In the genomic region with DNA sequence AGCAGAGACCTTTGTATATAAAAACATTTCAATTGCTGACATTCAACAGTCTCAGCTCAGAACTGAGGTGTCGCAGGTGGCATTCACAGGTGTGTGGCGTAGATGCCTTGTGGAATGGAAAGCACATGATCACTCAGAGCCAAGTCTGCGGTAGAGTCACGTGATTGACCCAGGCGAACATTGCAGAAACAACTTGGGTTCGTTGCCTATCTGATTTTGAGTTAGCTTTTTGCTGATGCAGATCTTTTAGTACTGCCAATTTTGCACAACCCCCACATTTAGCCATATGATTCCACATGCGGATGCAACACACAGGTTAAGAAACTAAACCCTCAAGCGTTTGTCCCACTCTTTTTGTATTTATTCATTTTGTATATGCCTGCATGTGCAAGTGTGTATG, we compare ENCODE assay signal across 7 mouse cellular contexts.
"Had no signal": no experiment of that assay in that cellular context is flagged by ENCODE, and none has a peak within 500 bp of the region (broad histone marks: within the 10 kb centered on the region; RNA-seq: fewer than 3 reads in every experiment).

No protein-coding gene starts in this region.

- DNase-seq: kidney, adult 2 months; kidney, postnatal 25 days; layer of hippocampus, postnatal 36 days; lung, adult 2 months; lung, postnatal 14 days; lung, postnatal 4 days; midbrain, embryonic 14.5 days had no signal
